Mouse (Mus musculus) ES-E14 (cell line): Measurements from ENCODE around the gene Dennd5a. TPM values are rescaled to one million over a fixed set of nuclear protein-coding genes. Genes with fewer than 3 reads are reported as not detected.

Source experiments
- DNase-seq: peaks from one replicate; pipeline ENCODE4 v3.0.0-alpha.2; 2013; ENCODE audit warnings: low read depth, low spot score
- H3K27ac ChIP-seq: 2 replicates; pipeline ENCODE4 v1.5.1; 2012; ENCODE audit warnings: low read depth, mild to moderate bottlenecking, low read length, moderate library complexity, mixed read lengths; ENCODE audit not compliant: poor library complexity, insufficient read depth, severe bottlenecking
- H3K36me3 ChIP-seq: 2 replicates; pipeline ENCODE4 v1.6.1; 2012; ENCODE audit warnings: mild to moderate bottlenecking, low read length, moderate library complexity, mixed read lengths; ENCODE audit not compliant: control insufficient read depth, poor library complexity, insufficient read depth, severe bottlenecking
- H3K4me1 ChIP-seq, 2 experiments: fragments of 150-350 bp in 1 of 2; sonication (generic) in 1 of 2; 2 replicates each; pipeline ENCODE4 v1.6.1; 2012; ENCODE audit warnings: low read length in 2 of 2, mild to moderate bottlenecking in 1 of 2, mixed read lengths in 1 of 2; ENCODE audit not compliant: control insufficient read depth in 2 of 2, insufficient read depth in 2 of 2, poor library complexity in 1 of 2
- H3K4me3 ChIP-seq, 2 experiments: fragments of 150-350 bp in 1 of 2; sonication (generic) in 1 of 2; 2 replicates each; pipeline ENCODE4 v1.5.1; 2012; ENCODE audit warnings: low read length in 2 of 2, low read depth in 1 of 2, mild to moderate bottlenecking in 1 of 2, mixed read lengths in 1 of 2; ENCODE audit not compliant: insufficient read depth in 1 of 2, poor library complexity in 1 of 2, severe bottlenecking in 1 of 2
- H3K9ac ChIP-seq: 2 replicates; pipeline ENCODE4 v1.6.1; 2012; ENCODE audit warnings: low read depth, mild to moderate bottlenecking, low read length, mixed read lengths; ENCODE audit not compliant: poor library complexity, insufficient read depth, severe bottlenecking
- H3K9me3 ChIP-seq: fragments of 150-350 bp; sonication (generic); 2 replicates; pipeline ENCODE4 v1.6.1; 2012; ENCODE audit warnings: low read depth, mild to moderate bottlenecking, low read length; ENCODE audit not compliant: control insufficient read depth, insufficient read depth
- CHD2 ChIP-seq: IDR thresholded peaks from 2 replicates; pipeline ENCODE4 v1.6.1; 2014; ENCODE audit warnings: mild to moderate bottlenecking, low read depth, low read length, inconsistent platforms
- HCFC1 ChIP-seq: IDR thresholded peaks from 2 replicates; pipeline ENCODE4 v1.6.1; 2012; ENCODE audit warnings: low read length, inconsistent platforms, borderline replicate concordance; ENCODE audit not compliant: insufficient read depth
- MAFK ChIP-seq: IDR thresholded peaks from 2 replicates; pipeline ENCODE4 v1.6.1; 2014; ENCODE audit warnings: mild to moderate bottlenecking, low read depth, low read length, inconsistent platforms; ENCODE audit not compliant: insufficient read depth
- ZC3H11A ChIP-seq: IDR thresholded peaks from 2 replicates; pipeline ENCODE4 v1.6.1; 2012; ENCODE audit warnings: low read depth, mild to moderate bottlenecking, inconsistent platforms, low read length, borderline replicate concordance
- ZNF384 ChIP-seq: IDR thresholded peaks from 2 replicates; pipeline ENCODE4 v1.6.1; 2012; ENCODE audit warnings: low read depth, low read length, inconsistent platforms
- in situ Hi-C, 2 experiments: fragments of 600-800 bp; cut with MboI; formaldehyde crosslinking; loops; one replicate each; pipeline ENCODE4 v1.15.1; 2025; ENCODE audit warnings: low sequenced_read_pairs in 2 of 2, inconsistent platforms in 1 of 2; ENCODE audit not compliant: unreplicated experiment in 2 of 2
- total RNA-seq: library from RNA; depleted of rRNA; stranded (reverse); fragments of 300-350 nt; gene quantifications from 2 replicates; pipeline ENCODE4 v1.2.3, GENCODE M21; 2012; rRNA removed

The Dennd5a gene
- 27.1 and 28.8 TPM in 2 replicates for total RNA-seq

DNA sequence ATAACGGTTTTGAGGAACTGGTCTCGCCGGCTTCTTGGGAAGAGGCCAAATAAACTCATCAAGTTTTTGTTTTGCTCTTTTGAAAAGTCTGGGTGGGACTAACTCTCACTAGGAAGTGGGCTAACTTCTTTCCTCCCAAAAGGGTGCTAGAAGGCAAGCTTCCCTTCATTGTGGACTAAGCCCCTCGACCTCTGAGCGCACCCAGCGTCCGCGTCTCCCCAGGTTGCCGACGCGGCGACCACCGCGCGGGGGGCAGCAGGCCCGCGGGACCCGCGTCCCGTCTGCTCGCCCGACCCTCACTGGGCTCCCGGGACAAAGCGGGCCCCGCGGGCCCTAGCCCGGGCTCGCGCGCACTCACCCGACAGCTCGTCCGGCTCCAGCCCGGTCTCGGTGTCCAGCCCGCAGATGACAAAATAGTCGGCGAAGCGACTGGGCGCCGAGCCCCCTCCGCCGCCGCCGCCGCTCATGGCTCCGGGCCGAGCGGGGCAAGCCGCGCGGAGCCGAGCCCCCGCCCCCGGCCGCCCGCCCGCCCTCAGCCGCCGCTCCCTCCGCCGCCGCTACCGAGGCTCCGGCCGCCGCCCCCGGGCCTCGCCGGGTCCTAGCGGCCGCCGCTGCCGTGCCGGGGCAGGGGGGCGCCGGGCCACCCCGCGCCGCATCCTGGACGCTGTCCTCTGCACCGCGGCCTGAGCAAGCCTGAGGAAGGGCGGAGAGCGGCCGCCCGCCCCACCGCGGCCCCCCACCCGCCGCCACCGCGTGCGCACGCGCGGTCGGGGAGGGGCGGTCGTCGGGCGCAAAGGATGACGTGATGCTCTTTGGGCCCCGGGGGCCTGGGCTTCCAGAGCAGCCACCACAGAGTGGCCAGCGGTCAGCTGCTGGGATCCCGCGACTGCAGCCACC is at the start of gene Dennd5a:
Gene Dennd5a, minus strand, starts transcription at position 755 of the 897 bp plus-strand sequence.
- no peak for TF ChIP-seq ZNF384
- no peak for TF ChIP-seq MAFK
- no peak for TF ChIP-seq ZC3H11A
- H3K4me3 ChIP-seq = peak within 1 kb of the TSS; percentile 81 to 86
- no peaks in the 10 kb centered on the region for H3K36me3 ChIP-seq
- no peak for DNase-seq
- no peaks in the 10 kb centered on the region for H3K9me3 ChIP-seq
- in situ Hi-C loops = no loop called here
- 0 out of 4 replicates have a peak, but pooled peaks cover 0 to 1% of the 10 kb centered on the region in 2 experiments for H3K4me1 ChIP-seq
- peak within 1 kb of the TSS; percentile 86 for H3K9ac ChIP-seq
- H3K27ac ChIP-seq = no peak within 1 kb of the TSS

DNA sequence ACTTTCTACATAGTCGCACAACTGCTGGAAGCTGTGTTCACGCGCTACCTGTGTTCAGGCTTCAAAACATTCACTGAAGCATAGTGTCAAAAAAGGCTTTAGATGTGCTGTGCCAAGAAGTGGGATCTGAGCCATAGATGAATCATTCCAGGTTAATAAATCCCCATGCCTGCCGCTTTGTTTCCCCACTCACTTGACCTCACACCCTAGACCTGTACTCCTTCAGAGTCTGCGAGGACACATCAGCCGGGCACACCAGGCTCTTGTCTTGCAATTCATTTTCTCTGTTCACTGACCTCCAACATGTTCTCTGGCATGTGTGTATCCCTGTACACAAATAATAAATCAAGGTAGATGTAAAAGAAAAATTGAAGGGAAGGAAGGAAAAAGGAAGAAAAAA is 48.8 kb upstream of the Dennd5a start:
- H3K9me3 ChIP-seq = no peaks in the 10 kb centered on the region
- no peak for DNase-seq
- H3K36me3 ChIP-seq = no peaks in the 10 kb centered on the region
- no peak overlapping the region for H3K4me3 ChIP-seq
- in situ Hi-C loops = no loop called here
- TF ChIP-seq ZNF384 (no peak), MAFK (no peak), CHD2 (no peak), ZC3H11A (no peak), HCFC1 (no peak)
- no peak overlapping the region for H3K27ac ChIP-seq
- peaks cover 0 to 2% of the 10 kb centered on the region in 2 experiments; a peak in 2 of 4 replicates for H3K4me1 ChIP-seq
- no peak overlapping the region for H3K9ac ChIP-seq

DNA sequence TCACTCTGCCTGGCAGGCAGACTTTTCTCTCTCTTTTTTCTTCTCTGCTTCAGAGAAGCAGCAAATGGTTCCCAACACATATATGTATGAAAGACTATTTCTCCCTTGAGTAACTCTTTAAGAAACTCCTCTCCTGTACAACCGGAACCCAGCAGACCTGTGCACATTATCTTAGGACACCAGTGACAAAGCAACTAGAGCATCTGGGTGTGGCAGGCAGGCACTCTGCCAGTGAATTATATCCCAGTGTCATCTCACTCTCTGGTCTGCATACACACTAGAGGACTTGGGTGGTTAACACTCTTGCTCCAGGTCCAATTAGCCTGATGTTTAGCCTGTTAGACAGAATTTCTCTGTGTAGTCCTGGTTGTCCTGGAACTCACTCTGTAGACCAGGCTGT is 48.2 kb upstream of the Dennd5a start:
- Histone ChIP-seq H3K36me3 (no peaks in the 10 kb centered on the region), H3K9me3 (no peaks in the 10 kb centered on the region), H3K4me1 (peaks cover 0 to 2% of the 10 kb centered on the region in 2 experiments; a peak in 2 of 4 replicates), H3K4me3 (no peak overlapping the region), H3K27ac (no peak overlapping the region), H3K9ac (no peak overlapping the region)
- TF ChIP-seq CHD2 (no peak), HCFC1 (no peak), MAFK (no peak), ZNF384 (no peak), ZC3H11A (no peak)
- no peak for DNase-seq
- in situ Hi-C loops = no loop called here

DNA sequence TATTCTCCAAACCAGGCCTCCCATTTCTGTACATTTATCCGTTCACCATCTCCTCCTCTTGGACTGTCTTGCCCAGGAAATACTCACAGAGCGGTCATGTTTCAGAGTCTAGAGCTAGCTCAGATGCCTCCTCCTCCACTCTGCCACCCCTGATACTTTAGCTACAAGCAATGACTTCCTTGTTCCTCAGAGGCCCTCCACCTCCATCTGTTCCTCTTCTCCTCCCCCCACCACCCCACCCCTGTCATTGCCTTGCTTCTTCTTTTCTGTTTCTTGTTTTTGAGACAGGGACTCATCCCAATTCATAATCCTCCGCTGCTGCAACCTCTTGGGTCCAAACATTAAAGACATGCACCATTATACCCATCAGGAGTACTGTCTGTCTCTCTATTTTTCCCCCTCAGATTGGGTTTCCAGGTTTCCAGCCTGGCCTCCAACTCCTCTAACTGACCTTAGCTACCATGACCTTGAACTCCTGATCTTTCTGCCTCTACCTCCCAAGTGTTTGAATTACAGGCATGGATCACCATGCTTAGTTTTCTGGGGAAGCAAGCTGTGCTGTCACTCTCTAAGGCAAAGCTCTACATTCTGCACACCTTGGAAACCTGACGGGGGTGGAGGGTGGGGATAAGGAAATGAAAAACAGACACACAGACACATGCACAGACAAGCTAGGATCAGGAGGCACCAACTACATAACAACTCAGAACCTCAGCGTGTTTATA is 46.4 kb upstream of the Dennd5a start:
- DNase-seq = no peak
- TF ChIP-seq MAFK = no peak
- no peak for TF ChIP-seq CHD2
- TF ChIP-seq HCFC1 = no peak
- no peak for TF ChIP-seq ZNF384
- no peak for TF ChIP-seq ZC3H11A
- Histone ChIP-seq H3K4me3 (no peak overlapping the region), H3K4me1 (peaks cover 2% of the 10 kb centered on the region in 2 experiments; a peak in 2 of 4 replicates), H3K27ac (peak overlapping the region; percentile 33; the same call in 1 of the 2 replicates), H3K9ac (no peak overlapping the region), H3K36me3 (no peaks in the 10 kb centered on the region), H3K9me3 (no peaks in the 10 kb centered on the region)
- in situ Hi-C loops = no loop called here
